Mouse (Mus musculus): ENCODE data around the gene Zc3h15. TPM values are rescaled to one million over a fixed set of nuclear protein-coding genes. Genes with fewer than 3 reads are reported as not detected.

Zc3h15 gene
- 59.1 and 63.1 TPM in 2 replicates for polyA plus RNA-seq (2015; fragmentation: Nextera tagmentation; extraction: Ambion mirVana)

GRCm38 (mm10) chr2:83644276-83645252 lies at the start of gene Zc3h15:
TSS of gene Zc3h15 (plus strand) at chr2:83644435.
- DNase-seq = peak; percentile 96
- no peaks in the 10 kb centered on the region for H3K27me3 ChIP-seq (ENCODE audit: insufficient read depth, low read length)
- peak within 1 kb of the TSS; percentile 92 for H3K9ac ChIP-seq (replicated peaks)
- peak within 1 kb of the TSS; percentile 75 for H3K4me2 ChIP-seq (ENCODE audit: low read depth, low read length)
- WGBS (ENCODE audit: insufficient replicate concordance) = under 1% methylated on average over 71 of the region's 100 CpGs
- H3K9me3 ChIP-seq (ENCODE audit: low read length) = no peaks in the 10 kb centered on the region
- H3K4me3 ChIP-seq (ENCODE audit: low read depth, low read length) = peak within 1 kb of the TSS; percentile 94
- peak within 1 kb of the TSS; percentile 87 for H3K27ac ChIP-seq (ENCODE audit: low read depth)
- ATAC-seq = peak; percentile 100
- TF ChIP-seq EP300 (IDR thresholded peaks at IDR 0.05; ENCODE audit: low read depth) (no peak), CTCF (IDR thresholded peaks at IDR 0.05; ENCODE audit: low read depth) (peak; percentile 84)
- no peaks in the 10 kb centered on the region for H3K36me3 ChIP-seq (replicated peaks; ENCODE audit: insufficient read depth, low read length)
- H3K4me1 ChIP-seq (ENCODE audit: insufficient read depth) = peaks cover 16% of the 10 kb centered on the region

GRCm38 (mm10) chr2:83620558-83621367 lies 23.5 kb upstream of the Zc3h15 start:
- no peaks in the 10 kb centered on the region for H3K36me3 ChIP-seq (replicated peaks; ENCODE audit: insufficient read depth, low read length)
- no peak overlapping the region for H3K9ac ChIP-seq (replicated peaks)
- no peak overlapping the region for H3K4me3 ChIP-seq (ENCODE audit: low read depth, low read length)
- no peaks in the 10 kb centered on the region for H3K4me1 ChIP-seq (ENCODE audit: insufficient read depth)
- no peak overlapping the region for H3K4me2 ChIP-seq (ENCODE audit: low read depth, low read length)
- H3K27me3 ChIP-seq (ENCODE audit: insufficient read depth, low read length) = no peaks in the 10 kb centered on the region
- no peaks in the 10 kb centered on the region for H3K9me3 ChIP-seq (ENCODE audit: low read length)
- no peak for TF ChIP-seq CTCF (IDR thresholded peaks at IDR 0.05; ENCODE audit: low read depth)
- TF ChIP-seq EP300 (IDR thresholded peaks at IDR 0.05; ENCODE audit: low read depth) = no peak
- H3K27ac ChIP-seq (ENCODE audit: low read depth) = no peak overlapping the region
- WGBS (ENCODE audit: insufficient replicate concordance) = 80% methylated on average over 11 of the region's 11 CpGs
- ATAC-seq (no peak), DNase-seq (no peak)

GRCm38 (mm10) chr2:83621511-83621910 lies 22.7 kb upstream of the Zc3h15 start:
- DNase-seq (no peak), ATAC-seq (no peak)
- Histone ChIP-seq H3K4me1 (ENCODE audit: insufficient read depth) (no peaks in the 10 kb centered on the region), H3K27ac (ENCODE audit: low read depth) (no peak overlapping the region), H3K4me2 (ENCODE audit: low read depth, low read length) (no peak overlapping the region), H3K9me3 (ENCODE audit: low read length) (no peaks in the 10 kb centered on the region), H3K36me3 (replicated peaks; ENCODE audit: insufficient read depth, low read length) (no peaks in the 10 kb centered on the region), H3K4me3 (ENCODE audit: low read depth, low read length) (no peak overlapping the region), H3K27me3 (ENCODE audit: insufficient read depth, low read length) (no peaks in the 10 kb centered on the region), H3K9ac (replicated peaks) (no peak overlapping the region)
- TF ChIP-seq CTCF (IDR thresholded peaks at IDR 0.05; ENCODE audit: low read depth) = no peak
- no peak for TF ChIP-seq EP300 (IDR thresholded peaks at IDR 0.05; ENCODE audit: low read depth)
- 71% methylated on average over 4 of the region's 4 CpGs for WGBS (ENCODE audit: insufficient replicate concordance)

GRCm38 (mm10) chr2:83622792-83623191 lies 21.4 kb upstream of the Zc3h15 start:
- Histone ChIP-seq H3K4me3 (ENCODE audit: low read depth, low read length) (no peak overlapping the region), H3K4me2 (ENCODE audit: low read depth, low read length) (peak overlapping the region; percentile 28; the same call in 1 of the 2 replicates), H3K9ac (replicated peaks) (no peak overlapping the region), H3K36me3 (replicated peaks; ENCODE audit: insufficient read depth, low read length) (no peaks in the 10 kb centered on the region), H3K27ac (ENCODE audit: low read depth) (no peak overlapping the region), H3K9me3 (ENCODE audit: low read length) (no peaks in the 10 kb centered on the region), H3K27me3 (ENCODE audit: insufficient read depth, low read length) (no peaks in the 10 kb centered on the region), H3K4me1 (ENCODE audit: insufficient read depth) (no peaks in the 10 kb centered on the region)
- TF ChIP-seq EP300 (IDR thresholded peaks at IDR 0.05; ENCODE audit: low read depth) (no peak), CTCF (IDR thresholded peaks at IDR 0.05; ENCODE audit: low read depth) (no peak)
- 45% methylated on average over 11 of the region's 11 CpGs for WGBS (ENCODE audit: insufficient replicate concordance)
- DNase-seq (no peak), ATAC-seq (no peak)

- no peak overlapping the region for H3K27ac ChIP-seq (ENCODE audit: low read depth)
- WGBS (ENCODE audit: insufficient replicate concordance) = 59% methylated on average over 4 of the region's 4 CpGs
- H3K4me3 ChIP-seq (ENCODE audit: low read depth, low read length) = no peak overlapping the region
- no peak overlapping the region for H3K4me2 ChIP-seq (ENCODE audit: low read depth, low read length)
- H3K9me3 ChIP-seq (ENCODE audit: low read length) = no peaks in the 10 kb centered on the region
- no peaks in the 10 kb centered on the region for H3K4me1 ChIP-seq (ENCODE audit: insufficient read depth)
- TF ChIP-seq CTCF (IDR thresholded peaks at IDR 0.05; ENCODE audit: low read depth) (no peak), EP300 (IDR thresholded peaks at IDR 0.05; ENCODE audit: low read depth) (no peak)
- H3K36me3 ChIP-seq (replicated peaks; ENCODE audit: insufficient read depth, low read length) = no peaks in the 10 kb centered on the region
- no peak for DNase-seq
- H3K27me3 ChIP-seq (ENCODE audit: insufficient read depth, low read length) = no peaks in the 10 kb centered on the region
- no peak overlapping the region for H3K9ac ChIP-seq (replicated peaks)
- no peak for ATAC-seq
These were observed 20.2 kb upstream of the Zc3h15 start for GRCm38 (mm10) chr2:83624045-83624444.

All from liver, postnatal 0 days (tissue).